Mouse (Mus musculus): ENCODE data around the gene Foxc2.
"Not testable (repeated sequence)": the region's sequence is repeated elsewhere in the genome, so short reads cannot be mapped to it uniquely, and the experiment has no call there.

Gene Foxc2

DNA sequence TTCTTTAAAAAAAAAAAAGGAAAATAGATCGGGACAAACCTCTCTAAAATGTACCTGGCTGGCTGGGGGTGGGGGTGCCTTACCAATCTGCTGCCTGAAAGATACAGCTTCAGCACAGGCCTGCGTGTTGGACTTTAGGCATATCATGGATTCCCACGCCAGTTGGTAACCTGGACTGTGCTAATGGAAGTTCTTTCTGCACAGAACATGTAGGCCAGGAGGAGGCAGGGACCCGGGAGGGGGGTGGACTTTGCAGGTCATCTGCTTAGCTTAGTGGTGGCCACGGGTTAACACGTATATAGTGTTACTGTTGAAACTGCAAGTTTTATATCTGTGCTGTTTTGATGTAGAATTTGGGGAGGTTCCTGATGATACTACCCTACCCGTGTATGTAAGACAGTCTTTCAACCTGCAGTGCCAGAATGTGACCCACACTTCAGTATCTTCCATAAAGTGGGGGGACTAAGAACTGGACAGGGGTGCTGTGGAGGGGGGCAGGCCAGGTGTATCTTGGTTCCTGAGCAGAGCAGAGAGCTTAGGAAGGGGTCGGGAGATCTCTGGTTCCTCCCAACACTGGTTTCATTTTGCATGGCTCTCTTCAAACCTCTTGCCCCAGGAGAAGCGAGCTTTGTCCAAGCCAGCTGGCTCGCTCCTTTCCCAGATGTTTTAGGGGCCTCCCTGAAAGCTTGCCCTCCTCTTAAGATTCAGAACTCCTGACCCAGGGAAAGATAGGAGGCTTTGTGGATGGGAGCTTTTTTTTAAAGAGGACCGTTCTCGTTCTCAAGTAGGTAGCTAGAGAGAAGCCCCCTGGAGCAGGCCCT is 3.9 kb downstream of the Foxc2 start:
- DNase-seq (ENCODE audit: low spot score): no peak

DNA sequence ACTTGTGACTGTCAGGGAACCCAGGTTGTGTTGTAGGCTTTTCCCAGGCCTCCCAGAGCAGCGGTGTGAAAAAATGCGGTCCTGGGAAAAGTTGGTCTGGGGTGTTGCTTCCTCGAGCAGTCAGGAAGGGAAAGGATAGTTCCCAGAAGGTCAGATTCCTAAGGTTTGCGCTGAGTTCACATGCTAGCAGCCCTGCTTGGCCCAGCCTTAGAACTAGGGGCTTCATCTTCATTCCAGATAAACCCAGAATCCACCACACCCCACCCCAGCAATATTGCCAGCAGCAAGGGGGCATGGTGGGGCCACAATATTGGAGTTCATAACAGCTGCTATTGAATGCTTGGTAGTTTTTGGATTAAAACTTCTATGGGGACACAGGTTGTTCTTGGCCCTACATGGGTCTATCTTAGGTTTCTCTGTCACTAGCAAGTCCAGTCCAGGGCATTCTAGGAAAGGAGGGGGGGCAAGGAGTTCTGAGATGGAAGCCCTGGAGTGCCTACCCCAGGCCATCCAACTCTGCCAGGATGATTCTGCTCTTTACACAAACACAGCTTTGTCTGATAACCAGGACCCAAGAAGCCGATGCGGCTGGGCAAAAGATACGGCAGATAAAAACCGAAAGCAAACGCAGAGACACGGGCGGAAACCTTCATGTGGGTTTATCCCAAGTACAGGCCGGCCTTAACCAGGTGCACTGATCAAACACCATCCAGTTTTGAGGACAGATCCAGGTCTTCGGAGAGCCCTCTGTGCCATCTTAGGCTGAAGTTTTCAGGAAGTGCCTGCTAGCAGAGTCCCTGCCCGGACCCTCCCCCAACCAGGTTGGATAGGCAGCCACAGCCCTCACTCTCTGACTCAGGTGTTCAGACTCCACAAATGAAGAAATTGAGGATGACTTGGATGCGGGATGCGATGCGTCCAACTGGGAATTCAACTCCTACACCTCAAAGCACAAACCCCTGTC is 4.8 kb downstream of the Foxc2 start:
- no peak for DNase-seq (ENCODE audit: low spot score)

DNA sequence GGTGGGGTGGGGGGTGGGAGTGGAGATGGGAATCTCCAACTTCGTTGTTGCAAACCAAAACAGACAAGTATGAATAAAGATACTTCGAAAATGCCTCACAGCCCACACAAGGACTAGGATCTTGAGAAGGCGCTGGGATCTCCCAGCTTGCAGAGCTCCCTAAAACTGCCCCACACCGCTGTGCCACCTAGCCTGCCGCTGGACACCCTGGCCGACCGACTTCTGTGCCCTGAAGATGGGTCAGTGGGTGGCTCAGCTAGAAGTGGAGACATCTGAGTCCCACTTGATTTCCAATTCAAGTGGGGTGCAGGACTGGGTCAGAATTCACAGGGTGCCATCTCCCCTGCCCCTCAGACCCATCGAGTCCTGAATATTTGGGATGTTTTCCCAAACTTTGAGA is 5.7 kb downstream of the Foxc2 start:
- no peak for DNase-seq (ENCODE audit: low spot score)

GRCm38 (mm10) chr8:121122368-121122767 is 6.4 kb downstream of the Foxc2 start:
- DNase-seq (ENCODE audit: low spot score): no peak

- DNase-seq (ENCODE audit: low spot score): no peak
These were observed 7.1 kb downstream of the Foxc2 start for GRCm38 (mm10) chr8:121123113-121123512.

- DNase-seq (ENCODE audit: low spot score): no peak
These were observed 8.7 kb downstream of the Foxc2 start for GRCm38 (mm10) chr8:121124547-121125239.

- DNase-seq (ENCODE audit: low spot score): peak; percentile 43
These were observed 9.4 kb downstream of the Foxc2 start for GRCm38 (mm10) chr8:121125311-121125876.

DNA sequence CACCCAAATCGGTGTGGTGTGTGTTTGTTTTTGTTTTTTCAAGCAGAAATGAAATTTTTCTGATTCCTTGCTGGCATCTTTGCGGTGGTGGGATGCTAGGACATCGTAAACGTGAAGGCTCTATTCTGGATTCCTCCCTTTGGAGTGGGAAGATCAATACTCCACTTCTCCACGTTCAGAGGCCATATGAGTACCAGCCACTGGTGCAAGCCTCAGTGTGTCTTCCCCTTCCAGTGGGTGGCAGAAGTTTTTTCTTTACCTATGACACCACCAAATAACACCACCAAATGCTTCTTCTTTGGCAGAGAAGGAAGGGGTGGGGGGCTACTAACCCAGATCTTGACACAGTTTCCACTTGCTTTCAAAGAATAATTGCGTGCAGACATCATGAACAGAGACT is 10.2 kb downstream of the Foxc2 start:
- no peak for DNase-seq (ENCODE audit: low spot score)

DNA sequence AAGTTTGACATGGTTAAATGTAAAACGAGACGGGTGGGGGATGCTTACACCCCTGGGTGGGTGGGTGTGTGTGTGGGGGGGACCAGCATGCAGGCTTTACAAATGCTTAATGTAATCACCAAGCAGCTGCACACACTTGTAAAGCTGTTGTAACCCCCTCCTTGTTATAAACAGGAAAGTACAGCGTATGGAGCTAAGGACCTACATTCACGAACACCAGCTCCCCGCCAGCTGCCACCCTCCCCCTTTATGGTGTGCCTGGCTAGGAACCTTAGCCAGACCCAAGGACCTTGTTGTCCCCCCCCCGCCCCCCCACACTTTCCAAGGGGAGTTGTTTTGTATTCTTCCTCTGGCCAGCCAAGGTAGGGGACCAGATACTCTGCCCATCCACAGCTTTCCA is 10.7 kb downstream of the Foxc2 start:
- no peak for DNase-seq (ENCODE audit: low spot score)

DNA sequence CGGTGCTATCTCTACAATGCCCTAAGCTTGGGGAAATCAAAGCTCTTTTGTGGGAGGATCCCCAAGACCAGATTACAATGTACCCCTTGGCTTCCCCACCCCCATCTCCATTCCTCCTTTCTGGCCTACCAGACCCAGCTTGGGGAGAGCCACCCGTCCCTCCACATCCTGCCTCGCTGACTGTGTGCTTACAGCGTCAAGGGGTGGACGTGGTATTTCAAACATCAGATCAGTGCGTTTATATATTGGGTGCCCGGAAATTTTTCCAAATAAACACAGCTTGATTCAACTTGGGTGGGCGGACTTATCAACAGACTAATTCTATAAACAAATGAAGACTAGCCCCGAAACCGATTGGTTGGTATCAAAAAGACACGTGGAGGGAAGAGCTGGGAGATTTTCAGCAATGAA is 11.3 kb downstream of the Foxc2 start:
- no peak for DNase-seq (ENCODE audit: low spot score)

- DNase-seq (ENCODE audit: low spot score): no peak
These were observed 11.9 kb downstream of the Foxc2 start, which contains the start of gene Foxl1 for GRCm38 (mm10) chr8:121127756-121128375. TSS of gene Foxl1 (plus strand) at chr8:121127940.

GRCm38 (mm10) chr8:121128531-121129264 is 12.7 kb downstream of the Foxc2 start:
- DNase-seq (ENCODE audit: low spot score): no peak

DNA sequence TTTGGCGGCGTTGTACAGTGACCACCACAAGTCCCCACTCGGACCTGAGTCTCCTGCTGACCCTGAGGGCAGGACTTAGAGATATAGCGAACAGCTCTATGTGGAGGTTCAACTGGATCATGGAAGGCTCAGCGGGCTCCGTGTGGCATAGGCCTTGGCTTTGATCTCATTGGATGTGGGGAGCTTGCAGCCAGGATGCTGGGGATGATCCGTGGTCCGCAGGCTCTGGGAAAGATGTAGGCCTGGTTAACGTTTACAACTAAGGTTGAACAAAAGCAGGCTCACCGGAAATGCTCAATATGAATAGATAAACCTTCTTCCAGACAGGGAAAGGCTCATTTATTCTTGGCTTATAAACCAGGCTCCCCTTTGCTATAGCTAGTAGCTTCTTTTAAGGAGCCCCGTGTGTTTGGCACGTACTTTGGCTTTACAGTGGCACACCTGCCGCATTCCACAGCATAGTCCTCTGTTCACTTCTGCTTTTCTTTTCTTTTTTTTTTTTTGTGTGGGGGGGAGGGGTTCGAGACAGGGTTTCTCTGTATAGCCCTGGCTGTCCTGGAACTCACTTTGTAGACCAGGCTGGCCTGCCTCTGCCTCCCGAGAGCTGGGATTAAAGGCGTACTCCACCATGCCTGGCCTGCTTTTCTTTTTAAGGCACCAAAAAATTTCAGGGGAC is 13.4 kb downstream of the Foxc2 start:
- no peak for DNase-seq (ENCODE audit: low spot score)

GRCm38 (mm10) chr8:121130522-121130921 is 14.6 kb downstream of the Foxc2 start:
- DNase-seq (ENCODE audit: low spot score): no peak

- no peak for DNase-seq (ENCODE audit: low spot score)
These were observed 17.1 kb downstream of the Foxc2 start for GRCm38 (mm10) chr8:121132961-121133513.

DNA sequence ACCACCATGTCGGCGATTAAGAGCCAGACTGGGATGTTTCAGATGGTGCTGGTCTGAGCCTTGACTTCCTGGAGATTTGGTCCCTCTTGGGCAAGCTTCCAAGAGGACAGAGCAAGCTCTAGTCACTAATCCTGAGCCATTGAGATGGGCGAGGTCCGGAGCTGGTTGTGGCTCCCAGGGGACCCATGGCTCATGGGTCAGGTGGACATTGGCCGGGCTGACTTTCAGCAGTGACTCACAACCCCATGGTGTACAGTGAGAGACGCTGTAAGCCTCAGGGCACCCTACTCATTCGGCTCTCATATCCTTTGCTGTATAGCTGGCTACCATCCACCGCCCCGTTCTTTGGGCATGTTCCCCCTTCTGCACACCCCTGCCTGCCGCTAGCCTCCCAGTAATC is 18.1 kb downstream of the Foxc2 start:
- DNase-seq (ENCODE audit: low spot score): no peak

DNA sequence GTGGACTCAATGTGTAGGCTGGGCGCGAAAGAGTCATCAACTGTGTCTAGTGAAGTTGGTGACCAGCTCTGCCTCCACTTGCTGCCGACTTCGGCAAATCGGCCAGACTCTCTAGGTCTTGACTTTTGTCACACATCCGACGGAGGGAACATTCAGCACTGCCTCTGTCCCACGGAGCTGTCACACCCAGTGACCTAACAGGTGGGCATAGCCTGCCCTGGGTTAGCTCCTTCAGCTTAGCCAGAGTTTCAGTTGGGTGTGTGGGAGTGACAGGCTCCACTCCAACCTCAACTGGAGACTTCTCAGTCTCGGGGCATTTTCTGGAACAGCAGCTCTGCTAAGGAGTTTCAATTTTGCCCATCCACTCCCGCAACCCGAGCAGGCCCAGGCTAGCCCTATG is 18.5 kb downstream of the Foxc2 start:
- no peak for DNase-seq (ENCODE audit: low spot score)

DNA sequence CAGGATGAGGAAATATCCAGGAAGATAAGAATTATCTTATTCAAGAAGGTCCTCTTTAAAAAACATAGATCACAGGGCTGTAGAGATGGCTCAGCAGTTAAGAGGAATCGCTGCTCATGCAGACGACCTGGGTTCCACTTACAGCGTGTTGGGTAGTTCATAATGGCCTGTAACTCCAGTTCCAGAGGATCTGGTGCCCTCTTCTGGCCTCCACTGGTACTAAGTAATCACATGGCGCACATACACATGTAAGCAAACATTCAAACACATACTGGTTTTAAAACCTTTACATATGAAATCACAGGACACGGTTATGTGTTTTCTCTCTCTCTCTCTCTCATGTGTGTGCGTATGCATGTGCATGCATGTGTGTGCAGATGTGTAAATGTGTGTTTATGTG is 20.9 kb downstream of the Foxc2 start:
- no peak for DNase-seq (ENCODE audit: low spot score)

- DNase-seq (ENCODE audit: low spot score): not testable (repeated sequence)
These were observed 29.6 kb downstream of the Foxc2 start for GRCm38 (mm10) chr8:121145457-121146134.

Measured in layer of hippocampus, adult 11-12 months (tissue).